Mouse (Mus musculus) E14TG2a.4 (cell line): Measurements from ENCODE around the gene Cfap161.
A peak's percentile ranks its signal among the peaks of the same experiment; 100 is the strongest.

Experiments
- H3K27me3 ChIP-seq: 2 replicates; pipeline ENCODE4 v1.6.1; 2014; ENCODE audit warnings: low read length, control low read depth; ENCODE audit not compliant: insufficient read depth
- H3K36me3 ChIP-seq: 2 replicates; pipeline ENCODE4 v1.6.1; 2014; ENCODE audit warnings: low read length, control low read depth; ENCODE audit not compliant: insufficient read depth
- H3K4me1 ChIP-seq: replicated peaks from 2 replicates; pipeline ENCODE4 v1.6.1; 2014; ENCODE audit warnings: low read depth, low read length, control low read depth
- H3K4me3 ChIP-seq: replicated peaks from 2 replicates; pipeline ENCODE4 v1.5.1; 2014; ENCODE audit warnings: mild to moderate bottlenecking, low read length
- H3K9me3 ChIP-seq: 2 replicates; pipeline ENCODE4 v1.6.1; 2014; ENCODE audit warnings: low read length, control low read depth
- CTCF ChIP-seq: conservative IDR thresholded peaks from 2 replicates; pipeline ENCODE4 v1.5.1; 2014; ENCODE audit warnings: low read length
- NANOG ChIP-seq: IDR thresholded peaks from 2 replicates; pipeline ENCODE4 v1.6.1; 2014; ENCODE audit warnings: borderline replicate concordance, low read length, mixed read lengths
- POU5F1 ChIP-seq: IDR thresholded peaks from 2 replicates; pipeline ENCODE4 v1.6.1; 2014; ENCODE audit warnings: low read length, borderline replicate concordance

The Cfap161 gene

DNA sequence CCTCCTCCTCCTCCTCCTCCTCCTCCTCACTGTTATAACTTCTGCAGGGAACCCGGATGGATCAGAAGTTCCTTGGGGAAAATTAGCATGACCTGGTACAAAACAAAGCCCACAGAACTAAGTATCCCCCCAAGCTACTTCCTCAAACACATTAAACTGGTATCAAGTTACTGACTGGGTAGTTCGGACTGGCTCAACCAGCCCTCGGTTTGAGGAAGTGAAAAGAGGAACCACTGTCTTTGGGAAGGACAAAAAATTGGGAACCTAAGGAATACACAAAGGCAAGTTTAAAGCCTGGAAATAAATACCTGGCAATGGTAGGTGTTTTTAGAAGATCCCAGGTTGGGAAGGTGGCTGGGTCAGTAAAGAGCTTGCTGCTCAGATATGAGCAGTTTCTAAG is 15.0 kb upstream of the Cfap161 start:
- no peaks in the 10 kb centered on the region for H3K9me3 ChIP-seq
- H3K4me3 ChIP-seq, result peak overlapping the region; percentile 57
- no peaks in the 10 kb centered on the region for H3K27me3 ChIP-seq
- no peaks in the 10 kb centered on the region for H3K36me3 ChIP-seq
- no peak for TF ChIP-seq NANOG
- no peak for TF ChIP-seq POU5F1
- no peak for TF ChIP-seq CTCF
- peaks cover 78% of the 10 kb centered on the region for H3K4me1 ChIP-seq

DNA sequence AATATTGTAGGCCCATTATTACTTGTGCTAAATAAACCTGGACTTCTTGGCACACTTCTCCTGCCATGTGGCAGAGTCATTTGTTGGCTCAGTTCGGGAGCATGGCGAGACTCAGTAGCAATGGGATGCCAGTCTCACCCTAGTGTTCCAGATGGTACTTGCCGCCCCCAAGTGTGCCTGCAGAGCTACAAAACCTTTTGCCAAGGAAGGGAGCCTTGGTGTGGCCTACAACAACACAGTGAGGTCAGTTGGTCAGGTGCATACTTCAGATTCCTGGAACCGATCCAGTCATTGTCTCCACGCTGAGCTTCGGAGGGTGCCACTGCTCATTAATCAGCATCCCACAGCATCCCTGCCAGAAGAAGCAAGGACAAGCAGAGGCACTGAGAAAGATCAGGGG is 14.4 kb upstream of the Cfap161 start:
- TF ChIP-seq NANOG, result no peak
- no peak for TF ChIP-seq POU5F1
- no peak for TF ChIP-seq CTCF
- peaks cover 71% of the 10 kb centered on the region for H3K4me1 ChIP-seq
- no peaks in the 10 kb centered on the region for H3K27me3 ChIP-seq
- H3K4me3 ChIP-seq, result no peak overlapping the region
- H3K36me3 ChIP-seq, result no peaks in the 10 kb centered on the region
- no peaks in the 10 kb centered on the region for H3K9me3 ChIP-seq

- H3K27me3 ChIP-seq, result no peaks in the 10 kb centered on the region
- TF ChIP-seq NANOG, result no peak
- no peak for TF ChIP-seq CTCF
- no peak for TF ChIP-seq POU5F1
- H3K9me3 ChIP-seq, result no peaks in the 10 kb centered on the region
- peaks cover 51% of the 10 kb centered on the region for H3K4me1 ChIP-seq
- H3K4me3 ChIP-seq, result no peak overlapping the region
- H3K36me3 ChIP-seq, result no peaks in the 10 kb centered on the region
These were observed 12.3 kb upstream of the Cfap161 start for GRCm38 (mm10) chr7:83806934-83807333.

- TF ChIP-seq POU5F1 (no peak), CTCF (no peak), NANOG (no peak)
- no peaks in the 10 kb centered on the region for H3K36me3 ChIP-seq
- H3K4me3 ChIP-seq, result no peak overlapping the region
- H3K4me1 ChIP-seq, result peaks cover 21% of the 10 kb centered on the region
- no peaks in the 10 kb centered on the region for H3K9me3 ChIP-seq
- H3K27me3 ChIP-seq, result peaks cover 3% of the 10 kb centered on the region; the same call in 1 of the 2 replicates
These were observed 9.1 kb upstream of the Cfap161 start for GRCm38 (mm10) chr7:83803777-83804176.

GRCm38 (mm10) chr7:83802509-83802908 is 7.8 kb upstream of the Cfap161 start:
- TF ChIP-seq CTCF, result no peak; the same call in 1 of the 2 replicates
- TF ChIP-seq NANOG, result no peak
- TF ChIP-seq POU5F1, result no peak
- no peaks in the 10 kb centered on the region for H3K36me3 ChIP-seq
- H3K4me1 ChIP-seq, result peaks cover 11% of the 10 kb centered on the region
- H3K9me3 ChIP-seq, result no peaks in the 10 kb centered on the region
- H3K27me3 ChIP-seq, result peaks cover 3% of the 10 kb centered on the region; the same call in 1 of the 2 replicates
- no peak overlapping the region for H3K4me3 ChIP-seq

DNA sequence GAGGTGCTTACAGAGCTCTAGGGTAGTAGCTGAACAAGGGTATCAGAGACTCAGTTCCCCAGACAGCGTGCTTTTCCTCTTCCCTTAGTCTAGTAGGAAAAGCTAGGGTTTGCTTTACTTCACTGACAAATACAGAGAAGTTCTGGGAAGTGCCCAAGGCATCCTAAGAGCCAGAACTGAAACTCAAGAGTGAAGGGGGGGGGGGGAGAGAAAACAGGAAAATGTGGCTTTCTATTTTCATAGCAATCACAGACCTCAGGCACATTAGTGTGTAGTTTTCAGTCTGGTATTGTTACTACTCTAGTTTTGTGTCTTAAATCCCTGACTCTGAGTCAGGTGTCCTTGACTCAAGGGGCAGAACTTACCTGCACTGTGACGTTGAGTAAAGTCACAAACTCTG is 7.3 kb upstream of the Cfap161 start:
- Histone ChIP-seq H3K4me3 (no peak overlapping the region), H3K36me3 (no peaks in the 10 kb centered on the region), H3K4me1 (peaks cover 6% of the 10 kb centered on the region), H3K9me3 (no peaks in the 10 kb centered on the region), H3K27me3 (peaks cover 3% of the 10 kb centered on the region; the same call in 1 of the 2 replicates)
- TF ChIP-seq POU5F1 (no peak), CTCF (no peak)

GRCm38 (mm10) chr7:83801483-83801875 is 6.8 kb upstream of the Cfap161 start:
- H3K27me3 ChIP-seq, result peaks cover 3% of the 10 kb centered on the region; the same call in 1 of the 2 replicates
- H3K4me1 ChIP-seq, result peaks cover under 1% of the 10 kb centered on the region; the same call in 1 of the 2 replicates
- no peak for TF ChIP-seq CTCF
- no peak for TF ChIP-seq NANOG
- no peak for TF ChIP-seq POU5F1
- H3K4me3 ChIP-seq, result no peak overlapping the region
- no peaks in the 10 kb centered on the region for H3K9me3 ChIP-seq
- no peaks in the 10 kb centered on the region for H3K36me3 ChIP-seq

- Histone ChIP-seq H3K36me3 (no peaks in the 10 kb centered on the region), H3K9me3 (no peaks in the 10 kb centered on the region), H3K27me3 (peaks cover 3% of the 10 kb centered on the region; the same call in 1 of the 2 replicates), H3K4me3 (no peak overlapping the region), H3K4me1 (no peaks in the 10 kb centered on the region)
- TF ChIP-seq POU5F1, result no peak
- TF ChIP-seq NANOG, result no peak
- no peak for TF ChIP-seq CTCF
These were observed 6.1 kb upstream of the Cfap161 start for GRCm38 (mm10) chr7:83800561-83801482.

- H3K4me1 ChIP-seq, result 0 out of 2 replicates have a peak, but pooled peaks cover 2% of the 10 kb centered on the region
- TF ChIP-seq CTCF, result no peak
- TF ChIP-seq POU5F1, result no peak
- no peak for TF ChIP-seq NANOG
- no peaks in the 10 kb centered on the region for H3K9me3 ChIP-seq
- no peaks in the 10 kb centered on the region for H3K36me3 ChIP-seq
- H3K27me3 ChIP-seq, result peaks cover 3% of the 10 kb centered on the region; the same call in 1 of the 2 replicates
- H3K4me3 ChIP-seq, result no peak overlapping the region
These were observed 5.4 kb upstream of the Cfap161 start for GRCm38 (mm10) chr7:83800071-83800470.
